Mouse (Mus musculus) erythroblast, embryonic 14.5 days (primary cell): Measurements from ENCODE around the gene Olfr157. TPM values are rescaled to one million over a fixed set of nuclear protein-coding genes. Genes with fewer than 3 reads are reported as not detected.

Source experiments
- H3K27me3 ChIP-seq: 2 replicates; pipeline ENCODE4 v1.6.1; 2012; ENCODE audit warnings: inconsistent platforms; ENCODE audit not compliant: control insufficient read depth
- H3K36me3 ChIP-seq: 2 replicates; pipeline ENCODE4 v1.6.1; 2012; ENCODE audit warnings: mild to moderate bottlenecking, inconsistent platforms; ENCODE audit not compliant: control insufficient read depth
- H3K4me1 ChIP-seq: 2 replicates; pipeline ENCODE4 v1.6.1; 2012; ENCODE audit warnings: inconsistent platforms; ENCODE audit not compliant: control insufficient read depth
- H3K4me3 ChIP-seq: replicated peaks from 2 replicates; pipeline ENCODE3; 2012; ENCODE audit warnings: moderate library complexity, mild to moderate bottlenecking, inconsistent platforms
- H3K9me3 ChIP-seq: 2 replicates; pipeline ENCODE4 v1.6.1; 2012; ENCODE audit warnings: low read length, inconsistent platforms, mixed read lengths; ENCODE audit not compliant: control insufficient read depth
- GATA1 ChIP-seq: IDR thresholded peaks from 2 replicates; pipeline ENCODE4 v1.6.1; 2012; ENCODE audit warnings: low read length, inconsistent platforms, mixed read lengths
- TAL1 ChIP-seq: IDR thresholded peaks from 3 replicates; pipeline ENCODE4 v1.6.1; 2012; ENCODE audit warnings: low read length, inconsistent platforms, mixed read lengths
- polyA plus RNA-seq: library from polyadenylated mRNA; stranded (reverse); fragments of >175 nt; gene quantifications from 2 replicates; pipeline ENCODE4 v1.2.3, GENCODE M21; 2012

Olfr157 gene
- polyA plus RNA-seq, 1 experiment, result not detected

- Histone ChIP-seq H3K36me3 (no peaks in the 10 kb centered on the region), H3K4me3 (no peak overlapping the region), H3K27me3 (no peaks in the 10 kb centered on the region), H3K4me1 (no peaks in the 10 kb centered on the region), H3K9me3 (no peaks in the 10 kb centered on the region)
- TF ChIP-seq TAL1, result no peak
- TF ChIP-seq GATA1, result no peak
Measured at GRCm38 (mm10) chr4:43863298-43863697, 23.3 kb upstream of the Olfr157 start.

DNA sequence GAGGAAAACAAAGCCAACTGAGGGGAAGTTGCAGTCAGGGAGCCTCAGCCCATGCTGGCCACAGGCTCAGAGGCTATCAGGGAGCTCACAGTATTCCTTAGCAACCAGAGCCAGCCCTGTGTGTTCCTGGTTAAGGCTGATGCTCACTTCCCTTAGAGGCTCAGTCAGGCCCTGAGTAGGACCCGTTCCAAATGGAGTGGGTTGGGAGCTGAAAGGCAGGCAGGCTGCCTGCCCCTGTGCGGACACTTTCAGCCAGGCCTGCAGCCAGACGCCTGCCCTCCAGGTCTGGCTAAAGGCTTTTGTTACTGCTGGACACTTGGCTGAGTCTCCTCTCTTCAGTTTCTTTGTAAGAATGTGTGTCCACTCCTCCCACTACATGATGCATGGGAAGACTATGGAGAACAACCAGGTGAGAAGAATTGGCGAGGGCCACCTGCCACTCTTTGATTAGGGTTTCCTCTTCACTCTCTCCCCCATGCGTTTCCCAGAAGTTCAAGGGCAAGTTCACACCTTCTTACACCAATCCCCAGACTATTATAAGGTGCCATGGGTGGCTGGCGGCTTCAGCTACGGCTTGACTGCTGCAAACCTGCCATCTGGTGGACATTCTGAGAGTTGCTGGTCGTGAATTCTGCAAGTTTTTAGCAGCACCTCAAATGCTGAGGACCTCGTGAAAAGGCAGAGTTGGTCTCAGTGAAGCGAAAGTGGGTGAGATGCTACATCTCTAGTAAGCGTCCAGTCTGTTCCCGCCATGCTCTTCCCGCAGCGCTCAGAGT is 20.9 kb upstream of the Olfr157 start:
- H3K27me3 ChIP-seq, result no peaks in the 10 kb centered on the region
- no peaks in the 10 kb centered on the region for H3K36me3 ChIP-seq
- H3K9me3 ChIP-seq, result no peaks in the 10 kb centered on the region
- H3K4me1 ChIP-seq, result no peaks in the 10 kb centered on the region
- TF ChIP-seq TAL1, result no peak
- TF ChIP-seq GATA1, result no peak
- H3K4me3 ChIP-seq, result no peak overlapping the region

- TF ChIP-seq TAL1 (no peak), GATA1 (no peak)
- H3K4me1 ChIP-seq, result no peaks in the 10 kb centered on the region
- no peaks in the 10 kb centered on the region for H3K9me3 ChIP-seq
- H3K36me3 ChIP-seq, result no peaks in the 10 kb centered on the region
- no peak overlapping the region for H3K4me3 ChIP-seq
- no peaks in the 10 kb centered on the region for H3K27me3 ChIP-seq
Measured at GRCm38 (mm10) chr4:43859886-43860285, 19.9 kb upstream of the Olfr157 start.

- Histone ChIP-seq H3K9me3 (no peaks in the 10 kb centered on the region), H3K4me1 (no peaks in the 10 kb centered on the region), H3K4me3 (no peak overlapping the region), H3K27me3 (no peaks in the 10 kb centered on the region), H3K36me3 (no peaks in the 10 kb centered on the region)
- TF ChIP-seq TAL1 (no peak), GATA1 (no peak)
Measured at GRCm38 (mm10) chr4:43854101-43854500, 14.1 kb upstream of the Olfr157 start.

- H3K4me1 ChIP-seq, result no peaks in the 10 kb centered on the region
- TF ChIP-seq GATA1 (no peak), TAL1 (no peak)
- no peaks in the 10 kb centered on the region for H3K36me3 ChIP-seq
- H3K9me3 ChIP-seq, result no peaks in the 10 kb centered on the region
- no peak within 1 kb of the TSS for H3K4me3 ChIP-seq
- no peaks in the 10 kb centered on the region for H3K27me3 ChIP-seq
Measured at GRCm38 (mm10) chr4:43851265-43851664, 11.3 kb upstream of the Olfr157 start, which contains the start of gene Olfr155. Gene Olfr155, plus strand, starts transcription at chr4:43851565.

DNA sequence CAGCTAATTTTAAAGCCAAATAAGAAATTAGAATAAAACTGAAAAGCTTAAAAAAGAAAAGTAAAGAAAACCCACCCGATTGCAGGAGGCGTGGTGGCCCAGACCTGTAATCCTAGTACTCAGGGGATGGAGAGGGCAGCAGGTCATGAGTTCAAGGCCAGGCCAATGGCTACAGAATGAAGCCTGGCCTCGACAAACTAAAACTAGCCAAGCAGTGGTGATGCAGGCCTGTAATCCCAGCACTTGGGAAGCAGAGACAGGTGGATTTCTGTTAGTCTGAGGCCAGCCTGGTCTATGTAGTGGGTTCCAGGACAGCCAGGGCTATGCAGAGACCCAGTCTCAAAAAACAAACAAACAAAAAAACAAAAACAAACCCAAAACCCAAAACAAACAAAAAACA is 1.7 kb downstream of the Olfr157 start:
- Histone ChIP-seq H3K36me3 (no peaks in the 10 kb centered on the region), H3K4me3 (no peak overlapping the region), H3K27me3 (no peaks in the 10 kb centered on the region), H3K4me1 (no peaks in the 10 kb centered on the region), H3K9me3 (no peaks in the 10 kb centered on the region)
- TF ChIP-seq GATA1 (no peak), TAL1 (no peak)

DNA sequence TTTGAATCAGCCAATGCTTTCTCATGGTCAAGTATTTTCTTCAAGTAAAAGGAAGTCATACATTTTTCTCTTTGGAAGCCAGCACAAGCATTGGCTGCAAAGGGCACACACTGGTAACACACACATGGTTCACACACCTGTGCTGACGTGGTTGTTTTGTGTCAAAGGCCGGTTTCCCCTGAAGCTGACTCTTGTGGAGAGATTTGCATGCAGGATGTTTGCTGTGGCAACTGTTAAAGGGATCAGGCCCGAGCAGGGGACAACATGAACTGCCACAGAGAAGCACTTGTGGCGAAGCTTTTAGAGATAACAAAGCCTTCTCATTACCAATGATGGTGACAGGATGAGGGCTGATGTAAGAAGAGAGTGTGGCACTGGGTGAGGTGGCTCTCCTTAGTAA is 5.3 kb downstream of the Olfr157 start:
- H3K36me3 ChIP-seq, result no peaks in the 10 kb centered on the region
- no peaks in the 10 kb centered on the region for H3K9me3 ChIP-seq
- TF ChIP-seq GATA1, result no peak
- TF ChIP-seq TAL1, result no peak
- H3K27me3 ChIP-seq, result no peaks in the 10 kb centered on the region
- H3K4me1 ChIP-seq, result no peaks in the 10 kb centered on the region
- no peak overlapping the region for H3K4me3 ChIP-seq

- Histone ChIP-seq H3K27me3 (no peaks in the 10 kb centered on the region), H3K4me1 (no peaks in the 10 kb centered on the region), H3K36me3 (no peaks in the 10 kb centered on the region), H3K9me3 (no peaks in the 10 kb centered on the region), H3K4me3 (no peak overlapping the region)
- TF ChIP-seq GATA1, result no peak
- TF ChIP-seq TAL1, result no peak
Measured at GRCm38 (mm10) chr4:43833752-43834151, 6.2 kb downstream of the Olfr157 start.

GRCm38 (mm10) chr4:43832031-43832430 is 8.0 kb downstream of the Olfr157 start:
- Histone ChIP-seq H3K4me3 (no peak overlapping the region), H3K9me3 (no peaks in the 10 kb centered on the region), H3K27me3 (no peaks in the 10 kb centered on the region), H3K4me1 (no peaks in the 10 kb centered on the region), H3K36me3 (no peaks in the 10 kb centered on the region)
- TF ChIP-seq TAL1, result no peak
- TF ChIP-seq GATA1, result no peak

DNA sequence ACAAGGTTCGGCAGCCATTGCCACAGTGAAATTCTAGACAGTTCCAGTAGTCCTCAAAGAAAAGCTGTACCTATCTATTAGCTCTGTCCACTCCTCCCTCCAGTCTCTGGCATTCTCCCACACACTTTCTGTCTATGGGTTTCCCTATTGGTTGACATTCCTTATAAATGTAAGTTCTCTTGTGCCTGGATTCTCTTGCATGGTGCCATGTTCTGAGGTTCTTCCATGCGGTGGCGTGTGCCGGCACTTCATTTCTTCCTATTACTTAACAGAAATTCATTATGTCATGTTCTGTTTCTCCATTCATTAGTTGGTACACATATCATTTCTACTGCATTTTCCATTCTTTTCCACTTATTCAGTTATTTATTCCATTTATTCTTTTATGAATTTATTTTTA is 11.2 kb downstream of the Olfr157 start:
- TF ChIP-seq TAL1 (no peak), GATA1 (no peak)
- Histone ChIP-seq H3K4me3 (no peak overlapping the region), H3K9me3 (no peaks in the 10 kb centered on the region), H3K4me1 (no peaks in the 10 kb centered on the region), H3K27me3 (no peaks in the 10 kb centered on the region), H3K36me3 (no peaks in the 10 kb centered on the region)
